Mouse (Mus musculus) liver, adult 2 months (tissue): ENCODE measurements around the gene Gm20696. TPM values are rescaled to one million over a fixed set of nuclear protein-coding genes. Genes with fewer than 3 reads are reported as not detected.

ENCODE experiments used
- DNase-seq: peaks from one replicate; pipeline ENCODE4 v3.0.0-alpha.2; 2011; ENCODE audit warnings: low read depth, low spot score; ENCODE audit errors: extremely low read depth
- H3K27ac ChIP-seq: fragments of 200-500 bp; replicated peaks from 2 replicates; pipeline ENCODE4 v1.5.1; 2012; ENCODE audit warnings: low read depth, mild to moderate bottlenecking, control low read depth, inconsistent platforms, low read length; ENCODE audit not compliant: insufficient read depth
- H3K27me3 ChIP-seq: fragments of 200-500 bp; 2 replicates; pipeline ENCODE4 v1.6.1; 2012; ENCODE audit warnings: mild to moderate bottlenecking, moderate library complexity, low read length, inconsistent platforms; ENCODE audit not compliant: control insufficient read depth, insufficient read depth
- H3K36me3 ChIP-seq: fragments of 200-500 bp; 2 replicates; pipeline ENCODE4 v1.6.1; 2012; ENCODE audit warnings: low read length, inconsistent platforms; ENCODE audit not compliant: control insufficient read depth, insufficient read depth
- H3K4me1 ChIP-seq: fragments of 200-500 bp; 2 replicates; pipeline ENCODE4 v1.6.1; 2011; ENCODE audit warnings: low read length; ENCODE audit not compliant: control insufficient read depth, insufficient read depth
- H3K4me3 ChIP-seq: fragments of 200-500 bp; 2 replicates; pipeline ENCODE4 v1.5.1; 2011; ENCODE audit warnings: low read depth, mild to moderate bottlenecking, control low read depth, low read length, moderate library complexity; ENCODE audit not compliant: insufficient read depth
- H3K79me2 ChIP-seq: fragments of 200-500 bp; 2 replicates; pipeline ENCODE4 v1.6.1; 2012; ENCODE audit warnings: inconsistent platforms, mild to moderate bottlenecking, low read length, moderate library complexity; ENCODE audit not compliant: control insufficient read depth, insufficient read depth
- H3K9ac ChIP-seq: fragments of 200-500 bp; 2 replicates; pipeline ENCODE4 v1.6.1; 2012; ENCODE audit warnings: low read depth, mild to moderate bottlenecking, control low read depth, inconsistent platforms, low read length
- CTCF ChIP-seq: fragments of 200-500 bp; IDR thresholded peaks from 2 replicates; pipeline ENCODE4 v1.5.1; 2011; ENCODE audit warnings: low read depth, low read length, control low read depth
- POLR2A ChIP-seq: fragments of 200-500 bp; IDR thresholded peaks from 2 replicates; pipeline ENCODE4 v1.6.1; 2011; ENCODE audit warnings: low read length, control low read depth; ENCODE audit not compliant: insufficient read depth; ENCODE audit errors: extremely low read depth
- WGBS: fragments of 180-500 bp; shearing (Covaris S2); methylation state at CpG from one replicate; pipeline ENCODE4 v1.1.7; 2018; 5-methylcytosine and 5-hydroxymethylcytosine counted together
- polyA plus RNA-seq: library from polyadenylated mRNA; depleted of rRNA; stranded (reverse); fragments of >200 nt; gene quantifications from 2 replicates; pipeline ENCODE4 v1.2.3, GENCODE M21; 2012
- total RNA-seq: library from RNA; depleted of rRNA; stranded (reverse); fragments of >200 nt; gene quantifications from 2 replicates; pipeline ENCODE4 v1.2.3, GENCODE M21; 2014

The Gm20696 gene
- total and polyA plus RNA-seq, 2 experiments: 0.26 to 6.5 TPM

- Histone ChIP-seq H3K4me3 (no peak overlapping the region), H3K4me1 (no peaks in the 10 kb centered on the region), H3K36me3 (peaks cover 22% of the 10 kb centered on the region; the same call in 1 of the 2 replicates), H3K27ac (no peak overlapping the region), H3K27me3 (no peaks in the 10 kb centered on the region), H3K9ac (no peak overlapping the region), H3K79me2 (peaks cover 8% of the 10 kb centered on the region; the same call in 1 of the 2 replicates)
- 72% methylated on average over 4 of the region's 4 CpGs for WGBS
- no peak for DNase-seq
- TF ChIP-seq CTCF: no peak
These were observed 234.7 kb downstream of the Gm20696 start for GRCm38 (mm10) chr6:99431941-99432340.

- Histone ChIP-seq H3K9ac (no peak overlapping the region), H3K79me2 (peaks cover 8% of the 10 kb centered on the region; the same call in 1 of the 2 replicates), H3K4me1 (no peaks in the 10 kb centered on the region), H3K4me3 (no peak overlapping the region), H3K27me3 (no peaks in the 10 kb centered on the region), H3K27ac (no peak overlapping the region), H3K36me3 (peaks cover 22% of the 10 kb centered on the region; the same call in 1 of the 2 replicates)
- no peak for TF ChIP-seq POLR2A
- no peak for TF ChIP-seq CTCF
- DNase-seq: no peak
- 96% methylated on average over 14 of the region's 14 CpGs for WGBS
These were observed 236.0 kb downstream of the Gm20696 start for GRCm38 (mm10) chr6:99430560-99430959.

- no peak for DNase-seq
- Histone ChIP-seq H3K4me1 (no peaks in the 10 kb centered on the region), H3K4me3 (no peak overlapping the region), H3K27ac (no peak overlapping the region), H3K27me3 (no peaks in the 10 kb centered on the region), H3K9ac (no peak overlapping the region), H3K36me3 (peaks cover 15% of the 10 kb centered on the region; the same call in 1 of the 2 replicates), H3K79me2 (peaks cover 8% of the 10 kb centered on the region; the same call in 1 of the 2 replicates)
- TF ChIP-seq POLR2A (no peak), CTCF (no peak)
- WGBS: 90% methylated on average over 16 of the region's 16 CpGs
These were observed 237.0 kb downstream of the Gm20696 start for GRCm38 (mm10) chr6:99429378-99430131.

GRCm38 (mm10) chr6:99428961-99429360 lies 237.6 kb downstream of the Gm20696 start:
- Histone ChIP-seq H3K36me3 (peaks cover 9% of the 10 kb centered on the region; the same call in 1 of the 2 replicates), H3K9ac (no peak overlapping the region), H3K79me2 (peaks cover 8% of the 10 kb centered on the region; the same call in 1 of the 2 replicates), H3K27ac (no peak overlapping the region), H3K27me3 (no peaks in the 10 kb centered on the region), H3K4me1 (no peaks in the 10 kb centered on the region), H3K4me3 (no peak overlapping the region)
- 89% methylated on average over 2 of the region's 2 CpGs for WGBS
- TF ChIP-seq POLR2A (no peak), CTCF (no peak)
- no peak for DNase-seq

- H3K27me3 ChIP-seq: no peaks in the 10 kb centered on the region
- no peak for TF ChIP-seq POLR2A
- TF ChIP-seq CTCF: no peak
- no peak overlapping the region for H3K4me3 ChIP-seq
- 92% methylated on average over 4 of the region's 4 CpGs for WGBS
- DNase-seq: no peak
- no peak overlapping the region for H3K9ac ChIP-seq
- peaks cover 8% of the 10 kb centered on the region; the same call in 1 of the 2 replicates for H3K79me2 ChIP-seq
- H3K36me3 ChIP-seq: peaks cover 5% of the 10 kb centered on the region; the same call in 1 of the 2 replicates
- H3K27ac ChIP-seq: no peak overlapping the region
- H3K4me1 ChIP-seq: no peaks in the 10 kb centered on the region
These were observed 239.3 kb downstream of the Gm20696 start for GRCm38 (mm10) chr6:99427301-99427700.

GRCm38 (mm10) chr6:99425044-99425443 lies 241.6 kb downstream of the Gm20696 start:
- Histone ChIP-seq H3K27ac (no peak overlapping the region), H3K4me3 (no peak overlapping the region), H3K27me3 (no peaks in the 10 kb centered on the region), H3K4me1 (no peaks in the 10 kb centered on the region), H3K9ac (no peak overlapping the region), H3K79me2 (peaks cover 11% of the 10 kb centered on the region; the same call in 1 of the 2 replicates), H3K36me3 (peaks cover 2% of the 10 kb centered on the region; the same call in 1 of the 2 replicates)
- no peak for DNase-seq
- WGBS: 86% methylated on average over 3 of the region's 3 CpGs
- TF ChIP-seq CTCF: no peak
- no peak for TF ChIP-seq POLR2A
